Mouse (Mus musculus): ENCODE measurements around the gene Avil. TPM values are rescaled to one million over a fixed set of nuclear protein-coding genes. Genes with fewer than 3 reads are reported as not detected.

Gene Avil
- total RNA-seq, 2 experiments from 2014 or later = 0.25 TPM; not detected in 1

GRCm38 (mm10) chr10:127002765-127003164, 2.3 kb downstream of the Avil start:
- no peak for DNase-seq (ENCODE audit: low spot score in 2 of 2)
- intact Hi-C loops (cut with DNase I) = no loop called here

GRCm38 (mm10) chr10:127003334-127003733, 2.8 kb downstream of the Avil start:
- DNase-seq (ENCODE audit: low spot score in 2 of 2) = no peak
- intact Hi-C loops (cut with DNase I) = no loop called here

- no peak for DNase-seq (ENCODE audit: low spot score in 2 of 2)
- intact Hi-C loops (cut with DNase I) = no loop called here
Measured at GRCm38 (mm10) chr10:127003806-127004205, 3.3 kb downstream of the Avil start.

GRCm38 (mm10) chr10:127016488-127016887, 16.0 kb downstream of the Avil start:
- intact Hi-C loops (cut with DNase I) = no loop called here
- DNase-seq (ENCODE audit: low spot score in 2 of 2) = no peak

- DNase-seq (ENCODE audit: low spot score in 2 of 2) = no peak
- intact Hi-C loops (cut with DNase I) = no loop called here
Measured at GRCm38 (mm10) chr10:127017071-127017470, 16.6 kb downstream of the Avil start.

GRCm38 (mm10) chr10:127018422-127018821, 17.9 kb downstream of the Avil start:
- intact Hi-C loops (cut with DNase I) = no loop called here
- no peak for DNase-seq (ENCODE audit: low spot score in 2 of 2)

GRCm38 (mm10) chr10:127030336-127031296, 30.1 kb downstream of the Avil start, which contains the start of gene Tsfm:
TSS of gene Tsfm (minus strand) at chr10:127030840.
- peak; percentile 89 to 93 for DNase-seq (ENCODE audit: low spot score in 2 of 2)
- intact Hi-C loops (cut with DNase I) = loop anchor here (1.0 to 5.0 kb wide), 2 partner anchors 38 to 111 kb away; no protein-coding TSS in a partner anchor

- no peak for DNase-seq (ENCODE audit: low spot score in 2 of 2)
- intact Hi-C loops (cut with DNase I) = loop anchor here (5.0 kb wide), 1 partner anchor 41 kb away; no protein-coding TSS in a partner anchor
Measured at GRCm38 (mm10) chr10:127033301-127033741, 32.8 kb downstream of the Avil start.

- no peak for DNase-seq (ENCODE audit: low spot score in 2 of 2)
- intact Hi-C loops (cut with DNase I) = no loop called here
Measured at GRCm38 (mm10) chr10:127036273-127036672, 35.8 kb downstream of the Avil start.

GRCm38 (mm10) chr10:127037641-127038040, 37.1 kb downstream of the Avil start:
- DNase-seq (ENCODE audit: low spot score in 2 of 2) = no peak

GRCm38 (mm10) chr10:127040569-127041214, 40.2 kb downstream of the Avil start:
- peak; percentile 37 to 66 for DNase-seq (ENCODE audit: low spot score in 2 of 2)

More at GRCm38 (mm10) chr10:127037641-127038040, 37.1 kb downstream of the Avil start:
- intact Hi-C loops (cut with DNase I) = no loop called here

GRCm38 (mm10) chr10:127041274-127041766, 40.8 kb downstream of the Avil start, which contains the start of the genes Mettl1 and Eef1akmt3:
TSS of gene Mettl1 (plus strand) at chr10:127041414.
TSS of gene Eef1akmt3 (minus strand) at chr10:127041513.
- DNase-seq (ENCODE audit: low spot score in 2 of 2) = peak; percentile 33 to 41
- intact Hi-C loops (cut with DNase I) = no loop called here

More at GRCm38 (mm10) chr10:127040569-127041214, 40.2 kb downstream of the Avil start:
- intact Hi-C loops (cut with DNase I) = no loop called here

- intact Hi-C loops (cut with DNase I) = no loop called here
- peak; percentile 91 to 93 for DNase-seq (ENCODE audit: low spot score in 2 of 2)
Measured at GRCm38 (mm10) chr10:127041774-127042338, 41.3 kb downstream of the Avil start.

GRCm38 (mm10) chr10:127042468-127043115, 42.1 kb downstream of the Avil start:
- intact Hi-C loops (cut with DNase I) = no loop called here
- DNase-seq (ENCODE audit: low spot score in 2 of 2) = no peak

- intact Hi-C loops (cut with DNase I) = no loop called here
- DNase-seq (ENCODE audit: low spot score in 2 of 2) = no peak
Measured at GRCm38 (mm10) chr10:127043187-127043586, 42.7 kb downstream of the Avil start.

GRCm38 (mm10) chr10:127047954-127048353, 47.4 kb downstream of the Avil start, which contains the start of gene Cyp27b1:
TSS of gene Cyp27b1 (plus strand) at chr10:127048250.
- no peak for DNase-seq (ENCODE audit: low spot score in 2 of 2)
- intact Hi-C loops (cut with DNase I) = no loop called here

GRCm38 (mm10) chr10:127048608-127049394, 48.3 kb downstream of the Avil start:
- peak in 1 of 2 experiments; percentile 33 for DNase-seq (ENCODE audit: low spot score in 2 of 2)
- intact Hi-C loops (cut with DNase I) = no loop called here

GRCm38 (mm10) chr10:127049395-127050118, 49.0 kb downstream of the Avil start:
- intact Hi-C loops (cut with DNase I) = no loop called here
- no peak for DNase-seq (ENCODE audit: low spot score in 2 of 2)

Data from left cerebral cortex, postnatal 25 days (tissue).